Mouse (Mus musculus): ENCODE data around the gene Galk1. TPM values are rescaled to one million over a fixed set of nuclear protein-coding genes. Genes with fewer than 3 reads are reported as not detected.
"Not testable (repeated sequence)": the region's sequence is repeated elsewhere in the genome, so short reads cannot be mapped to it uniquely, and the experiment has no call there.

The Galk1 gene
- total and polyA plus RNA-seq, 2 experiments from 2014 or later = 44.0 to 47.7 TPM

DNA sequence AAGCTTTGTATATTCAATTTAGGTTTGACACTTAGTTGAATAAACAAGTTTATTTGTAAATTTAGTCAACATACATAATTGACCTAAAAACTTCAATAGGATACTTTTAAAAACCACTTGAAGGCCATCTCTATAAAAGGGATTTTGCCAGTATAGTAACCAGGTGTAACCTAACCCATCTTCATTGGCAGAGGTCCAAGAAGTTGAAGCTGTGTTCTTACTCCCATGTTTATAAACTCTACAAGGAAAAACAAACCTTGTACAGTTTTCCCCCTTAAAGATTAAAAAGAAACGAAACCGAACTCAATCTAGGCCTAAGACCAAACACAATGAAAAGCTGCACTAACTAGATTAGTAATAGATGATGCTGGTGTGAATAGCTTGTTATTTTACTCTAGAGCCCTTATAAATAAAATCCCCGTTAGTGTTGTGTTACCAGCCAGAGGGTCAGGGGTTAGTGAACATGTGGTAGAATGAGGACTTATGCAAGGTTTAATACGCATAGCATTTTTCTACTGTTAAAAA, 9.8 kb upstream of the Galk1 start:
- no peaks in the 10 kb centered on the region for H3K27me3 ChIP-seq (ENCODE audit: insufficient read depth, low read length)
- WGBS = 35% methylated on average over 4 of the region's 4 CpGs
- H3K27ac ChIP-seq (ENCODE audit: low read depth, low read length) = no peak overlapping the region
- H3K4me3 ChIP-seq (ENCODE audit: low read depth, low read length) = peak overlapping the region; percentile 49
- H3K9me3 ChIP-seq (ENCODE audit: low read length) = no peaks in the 10 kb centered on the region
- H3K36me3 ChIP-seq (ENCODE audit: insufficient read depth, low read length) = peaks cover 3% of the 10 kb centered on the region; the same call in 1 of the 2 replicates
- peak overlapping the region; percentile 78 for H3K4me2 ChIP-seq (ENCODE audit: low read depth, low read length, poor library complexity, severe bottlenecking)
- 0 out of 2 replicates have a peak overlapping the region, but pooled peaks have one; percentile 29 for H3K9ac ChIP-seq (replicated peaks; ENCODE audit: low read length, poor library complexity, severe bottlenecking)
- DNase-seq (ENCODE audit: low spot score) (no peak), ATAC-seq (ENCODE audit: low FRiP score) (no peak)
- no peak for TF ChIP-seq CTCF (IDR thresholded peaks at IDR 0.05)
- H3K4me1 ChIP-seq (ENCODE audit: insufficient read depth, low read length) = 0 out of 2 replicates have a peak, but pooled peaks cover 4% of the 10 kb centered on the region

DNA sequence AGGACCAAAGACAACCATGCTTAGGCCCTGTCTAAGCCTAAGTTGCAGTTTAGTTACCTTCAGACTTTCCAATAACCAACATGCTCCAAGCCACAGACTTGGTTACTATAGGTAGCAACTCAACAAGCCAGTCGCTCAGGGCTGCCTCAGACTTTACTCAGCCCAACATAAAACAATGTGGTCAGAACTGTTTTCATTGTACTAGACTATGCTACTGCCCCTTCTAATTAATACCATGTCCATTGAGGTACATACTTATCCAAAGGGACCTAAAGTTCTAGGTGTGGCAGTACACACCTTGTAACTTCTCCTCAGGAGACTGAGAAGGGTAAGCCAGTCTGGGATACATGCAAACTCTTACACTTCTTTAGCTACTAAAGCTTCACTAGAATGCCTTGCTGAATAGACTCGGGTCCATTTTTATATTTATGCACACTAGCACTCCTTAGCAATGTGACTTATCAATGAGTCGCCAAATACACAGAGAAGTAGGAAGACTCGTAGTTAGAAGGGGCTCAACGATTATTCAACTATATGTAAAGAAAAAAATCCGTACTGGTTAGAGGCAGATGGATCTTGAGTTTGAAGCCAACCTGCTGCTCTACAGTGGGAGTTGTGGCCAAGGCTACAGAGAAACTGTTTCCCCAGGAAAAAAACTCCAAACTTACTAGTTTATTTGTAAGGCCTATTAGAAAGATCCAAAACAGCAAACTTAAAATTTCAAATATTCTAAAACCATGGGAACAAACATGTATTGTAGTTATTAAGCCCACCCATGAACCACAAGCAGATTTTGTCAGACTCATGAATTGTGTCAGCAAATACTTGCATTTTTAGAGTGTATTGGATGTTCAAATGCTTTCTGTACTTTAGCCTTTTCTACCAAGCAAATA, 9.1 kb upstream of the Galk1 start:
- Histone ChIP-seq H3K27ac (ENCODE audit: low read depth, low read length) (no peak overlapping the region), H3K36me3 (ENCODE audit: insufficient read depth, low read length) (peaks cover 3% of the 10 kb centered on the region; the same call in 1 of the 2 replicates), H3K9me3 (ENCODE audit: low read length) (no peaks in the 10 kb centered on the region), H3K9ac (replicated peaks; ENCODE audit: low read length, poor library complexity, severe bottlenecking) (no peak overlapping the region), H3K4me1 (ENCODE audit: insufficient read depth, low read length) (0 out of 2 replicates have a peak, but pooled peaks cover 4% of the 10 kb centered on the region), H3K4me3 (ENCODE audit: low read depth, low read length) (peak overlapping the region; percentile 49), H3K4me2 (ENCODE audit: low read depth, low read length, poor library complexity, severe bottlenecking) (peak overlapping the region; percentile 78), H3K27me3 (ENCODE audit: insufficient read depth, low read length) (no peaks in the 10 kb centered on the region)
- DNase-seq (ENCODE audit: low spot score) = no peak
- no peak for TF ChIP-seq CTCF (IDR thresholded peaks at IDR 0.05)
- no peak for ATAC-seq (ENCODE audit: low FRiP score)
- WGBS = 78% methylated on average over 6 of the region's 6 CpGs

DNA sequence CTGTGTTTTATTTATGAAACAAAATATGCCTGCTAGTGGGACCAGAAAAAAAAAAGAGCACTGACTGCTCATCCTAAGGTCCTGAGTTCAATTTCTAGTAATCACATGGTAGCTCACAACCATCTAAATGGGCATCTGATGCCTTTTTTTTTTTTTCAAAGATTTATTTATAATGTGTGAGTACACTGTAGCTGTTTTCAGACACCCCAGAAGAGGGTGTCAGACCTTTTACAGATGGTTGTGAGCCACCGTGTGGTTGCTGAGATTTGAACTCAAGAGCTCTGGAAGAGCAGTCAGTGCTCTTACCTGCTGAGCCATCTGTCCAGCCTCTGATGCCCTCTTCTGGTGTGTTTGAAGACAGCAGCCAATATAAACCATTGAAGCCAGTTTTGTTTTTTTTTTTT, 8.0 kb upstream of the Galk1 start:
- H3K4me3 ChIP-seq (ENCODE audit: low read depth, low read length) = no peak overlapping the region
- no peak for DNase-seq (ENCODE audit: low spot score)
- H3K36me3 ChIP-seq (ENCODE audit: insufficient read depth, low read length) = peaks cover 3% of the 10 kb centered on the region; the same call in 1 of the 2 replicates
- no peak for ATAC-seq (ENCODE audit: low FRiP score)
- no peaks in the 10 kb centered on the region for H3K27me3 ChIP-seq (ENCODE audit: insufficient read depth, low read length)
- H3K9me3 ChIP-seq (ENCODE audit: low read length) = no peaks in the 10 kb centered on the region
- 53% methylated on average over 1 of the region's 1 CpGs for WGBS
- H3K4me1 ChIP-seq (ENCODE audit: insufficient read depth, low read length) = 0 out of 2 replicates have a peak, but pooled peaks cover 4% of the 10 kb centered on the region
- no peak overlapping the region for H3K4me2 ChIP-seq (ENCODE audit: low read depth, low read length, poor library complexity, severe bottlenecking)
- H3K9ac ChIP-seq (replicated peaks; ENCODE audit: low read length, poor library complexity, severe bottlenecking) = no peak overlapping the region
- TF ChIP-seq CTCF (IDR thresholded peaks at IDR 0.05) = peak; percentile 54
- no peak overlapping the region for H3K27ac ChIP-seq (ENCODE audit: low read depth, low read length)

DNA sequence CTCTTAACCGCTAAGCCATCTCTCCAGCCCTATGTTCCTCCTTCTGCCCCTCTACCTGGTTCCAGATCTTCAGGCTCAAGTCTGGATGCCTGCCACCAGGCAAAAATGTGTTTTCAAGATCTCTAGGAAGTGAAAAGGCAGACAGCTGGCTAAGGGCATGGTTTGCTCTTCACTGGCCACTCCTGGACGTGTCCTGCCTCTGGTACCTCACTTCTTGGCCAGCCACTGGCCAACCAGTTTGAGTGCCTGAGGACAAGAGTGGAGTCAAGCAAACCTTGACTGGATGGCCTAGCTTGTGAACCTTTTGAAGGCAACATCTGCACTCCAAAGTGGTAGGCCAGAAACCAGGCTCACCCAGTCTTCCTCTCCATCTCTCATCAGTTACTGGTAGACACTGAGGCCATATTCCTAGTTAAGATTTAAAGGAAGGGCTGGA, 7.5 kb upstream of the Galk1 start:
- H3K36me3 ChIP-seq (ENCODE audit: insufficient read depth, low read length) = peaks cover 3% of the 10 kb centered on the region; the same call in 1 of the 2 replicates
- no peak overlapping the region for H3K27ac ChIP-seq (ENCODE audit: low read depth, low read length)
- H3K4me3 ChIP-seq (ENCODE audit: low read depth, low read length) = no peak overlapping the region
- H3K4me1 ChIP-seq (ENCODE audit: insufficient read depth, low read length) = 0 out of 2 replicates have a peak, but pooled peaks cover 4% of the 10 kb centered on the region
- 82% methylated on average over 2 of the region's 2 CpGs for WGBS
- no peaks in the 10 kb centered on the region for H3K9me3 ChIP-seq (ENCODE audit: low read length)
- DNase-seq (ENCODE audit: low spot score) (no peak), ATAC-seq (ENCODE audit: low FRiP score) (no peak)
- TF ChIP-seq CTCF (IDR thresholded peaks at IDR 0.05) = no peak
- no peak overlapping the region for H3K9ac ChIP-seq (replicated peaks; ENCODE audit: low read length, poor library complexity, severe bottlenecking)
- H3K4me2 ChIP-seq (ENCODE audit: low read depth, low read length, poor library complexity, severe bottlenecking) = no peak overlapping the region
- H3K27me3 ChIP-seq (ENCODE audit: insufficient read depth, low read length) = no peaks in the 10 kb centered on the region

DNA sequence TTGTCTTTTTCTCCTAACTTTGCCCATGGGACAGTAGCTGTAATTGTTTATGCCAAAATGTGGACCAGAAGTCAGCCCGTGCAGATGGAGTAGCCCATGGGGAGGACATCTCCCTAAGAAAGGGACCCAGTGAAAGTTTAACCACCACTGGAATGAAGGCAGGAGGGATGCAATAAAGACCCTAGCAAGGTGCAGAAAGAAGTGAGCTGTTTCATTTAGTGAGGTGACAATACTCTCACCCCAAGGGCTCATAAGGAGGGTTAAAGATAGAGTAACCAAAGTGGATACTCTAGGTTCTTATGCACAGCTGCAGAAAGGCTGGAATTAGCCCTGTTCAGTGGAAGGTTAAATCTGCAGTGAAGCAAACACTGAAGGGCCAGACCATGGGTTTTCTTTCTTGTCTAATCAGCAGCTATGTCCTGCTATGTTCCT, 6.9 kb upstream of the Galk1 start:
- no peak for TF ChIP-seq CTCF (IDR thresholded peaks at IDR 0.05)
- 67% methylated on average over 1 of the region's 1 CpGs for WGBS
- DNase-seq (ENCODE audit: low spot score) = no peak
- no peak overlapping the region for H3K4me2 ChIP-seq (ENCODE audit: low read depth, low read length, poor library complexity, severe bottlenecking)
- H3K27me3 ChIP-seq (ENCODE audit: insufficient read depth, low read length) = no peaks in the 10 kb centered on the region
- H3K36me3 ChIP-seq (ENCODE audit: insufficient read depth, low read length) = peaks cover 3% of the 10 kb centered on the region; the same call in 1 of the 2 replicates
- no peaks in the 10 kb centered on the region for H3K9me3 ChIP-seq (ENCODE audit: low read length)
- 0 out of 2 replicates have a peak, but pooled peaks cover 4% of the 10 kb centered on the region for H3K4me1 ChIP-seq (ENCODE audit: insufficient read depth, low read length)
- H3K27ac ChIP-seq (ENCODE audit: low read depth, low read length) = no peak overlapping the region
- H3K9ac ChIP-seq (replicated peaks; ENCODE audit: low read length, poor library complexity, severe bottlenecking) = no peak overlapping the region
- no peak overlapping the region for H3K4me3 ChIP-seq (ENCODE audit: low read depth, low read length)
- ATAC-seq (ENCODE audit: low FRiP score) = no peak

DNA sequence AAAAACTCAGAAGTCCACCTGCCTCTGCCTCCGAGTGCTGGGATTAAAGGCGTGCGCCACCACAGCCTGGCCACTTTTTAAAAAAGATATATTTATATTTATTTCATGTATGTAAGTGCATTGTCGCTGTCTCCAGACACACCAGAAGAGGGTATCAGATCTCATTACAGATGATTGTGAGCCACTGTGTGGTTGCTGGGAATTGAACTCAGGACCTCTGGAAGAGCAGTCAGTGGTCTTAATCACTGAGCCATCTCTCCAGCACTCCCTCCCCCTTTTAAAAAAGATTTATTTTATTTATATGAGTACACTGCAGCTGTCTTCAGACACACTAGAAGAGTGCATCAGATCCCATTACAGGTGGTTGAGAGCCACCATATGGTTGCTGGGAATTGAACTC, 6.3 kb upstream of the Galk1 start:
- H3K4me1 ChIP-seq (ENCODE audit: insufficient read depth, low read length); H3K4me3 ChIP-seq (ENCODE audit: low read depth, low read length); DNase-seq (ENCODE audit: low spot score); H3K27ac ChIP-seq (ENCODE audit: low read depth, low read length); H3K27me3 ChIP-seq (ENCODE audit: insufficient read depth, low read length); H3K9ac ChIP-seq (replicated peaks; ENCODE audit: low read length, poor library complexity, severe bottlenecking); H3K9me3 ChIP-seq (ENCODE audit: low read length); H3K4me2 ChIP-seq (ENCODE audit: low read depth, low read length, poor library complexity, severe bottlenecking); ATAC-seq (ENCODE audit: low FRiP score); H3K36me3 ChIP-seq (ENCODE audit: insufficient read depth, low read length): not testable (repeated sequence)
- WGBS = 93% methylated on average over 4 of the region's 4 CpGs
